Mouse (Mus musculus): ENCODE results near the gene Vti1a.

DNA sequence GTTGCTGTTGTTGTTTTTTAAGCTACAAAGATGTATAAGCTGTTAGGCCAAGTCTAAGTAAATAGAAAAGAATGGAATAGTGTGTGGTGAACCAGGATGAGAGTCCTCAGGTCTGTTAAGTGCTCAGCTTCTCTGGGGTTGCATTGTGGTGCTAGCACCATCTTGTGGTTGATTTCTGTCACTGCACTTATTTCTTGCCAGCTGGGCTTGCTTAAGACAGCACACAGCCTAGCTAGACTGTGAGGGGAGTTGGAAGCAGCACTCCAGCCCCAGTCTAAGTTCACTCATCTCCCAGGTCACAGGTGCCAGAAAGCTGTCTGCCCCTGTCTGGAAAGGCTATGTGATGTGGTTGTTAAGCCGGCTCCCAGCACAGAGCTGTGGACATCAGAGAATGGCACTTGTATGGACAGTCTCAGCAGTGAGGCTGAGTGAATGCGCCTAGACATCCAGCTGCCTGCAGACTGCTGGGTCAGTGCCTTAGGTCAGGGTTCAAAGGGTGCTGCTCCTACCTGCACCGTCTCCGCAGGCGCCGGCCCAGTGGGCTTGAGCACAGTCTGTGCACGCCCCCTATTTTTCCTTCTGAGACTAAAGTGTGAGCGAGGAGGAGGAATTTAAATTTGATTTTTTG lies 16.7 kb downstream of the Vti1a start:
- TF ChIP-seq CTCF (IDR thresholded peaks at IDR 0.05; ENCODE audit: extremely low read depth, insufficient read depth, low read length) = peak; percentile 90
- TF ChIP-seq POLR2A (IDR thresholded peaks at IDR 0.05; ENCODE audit: extremely low read depth, insufficient read depth, low read length) = no peak

Measured in cortical plate, adult 2 months (tissue).